Mouse (Mus musculus) heart, embryonic 15.5 days (tissue): ENCODE results near the gene Slc7a10. TPM values are rescaled to one million over a fixed set of nuclear protein-coding genes. Genes with fewer than 3 reads are reported as not detected.

Experiments
- polyA plus RNA-seq: library from polyadenylated mRNA; unstranded; fragments of >200 nt; fragmentation: Nextera tagmentation; extraction: Ambion mirVana; gene quantifications from 2 replicates; pipeline ENCODE4 v1.2.1, GENCODE M21; 2015

Slc7a10 gene
- polyA plus RNA-seq, 1 experiment from 2014 or later, result 1.6 TPM

Other genes starting within 250 kb of the Slc7a10 start
- 18.0 and 22.1 TPM in 2 replicates for gene Cebpg, start 129.8 kb upstream of the Slc7a10 start, polyA plus RNA-seq
- gene Cebpa, start 67.1 kb upstream of the Slc7a10 start, polyA plus RNA-seq, result 0.77 and 2.2 TPM in 2 replicates
- gene Lrp3, start 29.1 kb downstream of the Slc7a10 start, polyA plus RNA-seq, result 1.8 and 2.9 TPM in 2 replicates
- gene Gpatch1, start 132.1 kb downstream of the Slc7a10 start, polyA plus RNA-seq, result 10.3 and 11.8 TPM in 2 replicates
- 5.2 and 6.6 TPM in 2 replicates for gene Rhpn2, start 147.8 kb downstream of the Slc7a10 start, polyA plus RNA-seq
- 12.1 and 13.6 TPM in 2 replicates for gene Faap24, start 210.5 kb downstream of the Slc7a10 start, polyA plus RNA-seq
- 36.9 and 41.7 TPM in 2 replicates for gene Cep89, start 210.7 kb downstream of the Slc7a10 start, polyA plus RNA-seq